Mouse (Mus musculus) C2C12 (cell line): Measurements from ENCODE around the gene Spdl1. TPM values are rescaled to one million over a fixed set of nuclear protein-coding genes. Genes with fewer than 3 reads are reported as not detected.

Source experiments
- H3K27me3 ChIP-seq: one replicate; pipeline ENCODE4 v1.6.1; 2011; ENCODE audit not compliant: control insufficient read depth, insufficient read depth, insufficient read length
- H3K36me3 ChIP-seq: one replicate; pipeline ENCODE4 v1.6.1; 2011; ENCODE audit not compliant: control insufficient read depth, insufficient read depth
- H3K4me3 ChIP-seq: one replicate; pipeline ENCODE4 v1.5.1; 2011; ENCODE audit warnings: mild to moderate bottlenecking, control low read depth; ENCODE audit not compliant: poor library complexity, insufficient read depth, severe bottlenecking
- H3K79me2 ChIP-seq: one replicate; pipeline ENCODE4 v1.6.1; 2011; ENCODE audit not compliant: control insufficient read depth, insufficient read depth
- H3K79me3 ChIP-seq: one replicate; pipeline ENCODE4 v1.6.1; 2011; ENCODE audit warnings: low read depth, control low read depth
- H3ac ChIP-seq: one replicate; pipeline ENCODE3; 2011; ENCODE audit warnings: low read depth; ENCODE audit not compliant: control insufficient read depth, insufficient read length
- CEBPB ChIP-seq: IDR thresholded peaks from one replicate; pipeline ENCODE4 v1.6.1; 2011; ENCODE audit warnings: low read depth, mild to moderate bottlenecking, control low read depth, moderate library complexity
- CTCF ChIP-seq: IDR thresholded peaks from one replicate; pipeline ENCODE4 v1.5.1; 2011; ENCODE audit not compliant: control insufficient read depth, insufficient read depth, insufficient read length
- FOSL1 ChIP-seq: IDR thresholded peaks from one replicate; pipeline ENCODE4 v1.8.0; 2011; ENCODE audit warnings: mild to moderate bottlenecking, low read length; ENCODE audit not compliant: poor library complexity, insufficient read depth, severe bottlenecking
- MAX ChIP-seq: IDR thresholded peaks from one replicate; pipeline ENCODE4 v1.6.1; 2011; ENCODE audit warnings: mild to moderate bottlenecking, control low read depth
- MYOD1 ChIP-seq: IDR thresholded peaks from one replicate; pipeline ENCODE4 v1.6.1; 2011; ENCODE audit warnings: low read depth; ENCODE audit not compliant: control insufficient read depth, insufficient read length
- MYOG ChIP-seq: IDR thresholded peaks from one replicate; pipeline ENCODE4 v1.6.1; 2011; ENCODE audit not compliant: control insufficient read depth, insufficient read length; ENCODE audit errors: extremely low read depth
- USF1 ChIP-seq: IDR thresholded peaks from one replicate; pipeline ENCODE4 v1.6.1; 2011; ENCODE audit warnings: low read depth, mild to moderate bottlenecking, control low read depth, moderate library complexity
- polyA plus RNA-seq: library from polyadenylated mRNA; unstranded; fragments of >200 nt; fragmentation: generic; extraction: Trizol; gene quantifications from one replicate; pipeline ENCODE4 v1.2.1, GENCODE M21; 2012; ENCODE audit warnings: missing spikeins

Spdl1 gene
- polyA plus RNA-seq, 1 experiment, result 11.5 TPM

GRCm38 (mm10) chr11:34796097-34796496 is 37.3 kb downstream of the Spdl1 start:
- no peaks in the 10 kb centered on the region for H3K36me3 ChIP-seq
- H3K79me2 ChIP-seq, result no peaks in the 10 kb centered on the region
- no peaks in the 10 kb centered on the region for H3K79me3 ChIP-seq
- H3K27me3 ChIP-seq, result peaks cover 3% of the 10 kb centered on the region
- H3ac ChIP-seq, result no peak overlapping the region
- TF ChIP-seq MYOD1 (no peak), MYOG (no peak), FOSL1 (no peak), CTCF (no peak), MAX (no peak)
- no peak overlapping the region for H3K4me3 ChIP-seq

GRCm38 (mm10) chr11:34791872-34792271 is 41.6 kb downstream of the Spdl1 start:
- no peak overlapping the region for H3K4me3 ChIP-seq
- TF ChIP-seq MYOD1 (no peak), MYOG (no peak), FOSL1 (no peak), CTCF (no peak), CEBPB (no peak), USF1 (no peak), MAX (no peak)

GRCm38 (mm10) chr11:34784864-34785263 is 48.6 kb downstream of the Spdl1 start:
- Histone ChIP-seq H3K36me3 (no peaks in the 10 kb centered on the region), H3K79me2 (no peaks in the 10 kb centered on the region)

More at GRCm38 (mm10) chr11:34791872-34792271, 41.6 kb downstream of the Spdl1 start:
- Histone ChIP-seq H3K36me3 (no peaks in the 10 kb centered on the region), H3K27me3 (peaks cover 3% of the 10 kb centered on the region), H3ac (no peak overlapping the region), H3K79me2 (no peaks in the 10 kb centered on the region), H3K79me3 (no peaks in the 10 kb centered on the region)

GRCm38 (mm10) chr11:34783587-34784043 is 49.8 kb downstream of the Spdl1 start, which contains the start of gene Dock2:
Gene Dock2, minus strand, starts transcription at chr11:34783892.
- Histone ChIP-seq H3K27me3 (no peaks in the 10 kb centered on the region), H3ac (no peak within 1 kb of the TSS), H3K79me2 (no peaks in the 10 kb centered on the region), H3K79me3 (no peaks in the 10 kb centered on the region), H3K36me3 (no peaks in the 10 kb centered on the region), H3K4me3 (no peak within 1 kb of the TSS)
- no peak for TF ChIP-seq CEBPB
- TF ChIP-seq FOSL1, result no peak
- TF ChIP-seq MAX, result no peak

More at GRCm38 (mm10) chr11:34784864-34785263, 48.6 kb downstream of the Spdl1 start:
- H3K4me3 ChIP-seq, result no peak overlapping the region
- H3ac ChIP-seq, result no peak overlapping the region
- no peaks in the 10 kb centered on the region for H3K79me3 ChIP-seq
- no peak for TF ChIP-seq FOSL1
- no peak for TF ChIP-seq USF1
- TF ChIP-seq CEBPB, result no peak
- no peak for TF ChIP-seq MYOG
- no peak for TF ChIP-seq MYOD1
- TF ChIP-seq CTCF, result no peak
- no peak for TF ChIP-seq MAX
- no peaks in the 10 kb centered on the region for H3K27me3 ChIP-seq

- TF ChIP-seq MYOD1, result no peak
- H3K36me3 ChIP-seq, result no peaks in the 10 kb centered on the region
- no peak overlapping the region for H3ac ChIP-seq
- H3K79me3 ChIP-seq, result no peaks in the 10 kb centered on the region
- H3K27me3 ChIP-seq, result no peaks in the 10 kb centered on the region
- no peaks in the 10 kb centered on the region for H3K79me2 ChIP-seq
- H3K4me3 ChIP-seq, result no peak overlapping the region
Measured at GRCm38 (mm10) chr11:34782516-34783430, 50.7 kb downstream of the Spdl1 start.

GRCm38 (mm10) chr11:34780786-34781185 is 52.7 kb downstream of the Spdl1 start:
- Histone ChIP-seq H3K79me3 (no peaks in the 10 kb centered on the region), H3K27me3 (no peaks in the 10 kb centered on the region), H3K79me2 (no peaks in the 10 kb centered on the region), H3ac (no peak overlapping the region), H3K36me3 (no peaks in the 10 kb centered on the region), H3K4me3 (no peak overlapping the region)
- TF ChIP-seq MYOD1 (no peak), FOSL1 (no peak), MAX (no peak), CEBPB (no peak)
